In genomic region chr14:54228933-54229713, GRCm38 (mm10) we compare ENCODE assay signal across 10 mouse cellular contexts. TPM values are rescaled to one million over a fixed set of nuclear protein-coding genes. Genes with fewer than 3 reads are reported as not detected.
DNase-seq lines count a peak whose midpoint lies in the region; ATAC-seq and TF ChIP-seq lines count a peak whose summit lies in the region.
"Had no signal": no experiment of that assay in that cellular context is flagged by ENCODE, and none has a peak within 500 bp of the region (broad histone marks: within the 10 kb centered on the region; RNA-seq: fewer than 3 reads in every experiment).

No protein-coding gene starts in this region.

- no peaks in the 10 kb centered on the region for H3K9me3 ChIP-seq in heart, embryonic 11.5 days (replicated peaks; ENCODE audit: control insufficient read depth, low read length)
- H3K9me3 ChIP-seq in ES-E14 (ENCODE audit: control insufficient read depth, insufficient read depth, low read depth, low read length), result no peaks in the 10 kb centered on the region
- H3K9me3 ChIP-seq in hindbrain, embryonic 10.5 days, result no peaks in the 10 kb centered on the region
- no peaks in the 10 kb centered on the region for H3K9me3 ChIP-seq in midbrain, embryonic 13.5 days

- no peaks in the 10 kb centered on the region for H3K36me3 ChIP-seq in heart, embryonic 11.5 days (ENCODE audit: control insufficient read depth, insufficient read depth, low read length)
- no peaks in the 10 kb centered on the region for H3K36me3 ChIP-seq in ES-E14 (ENCODE audit: control insufficient read depth, insufficient read depth, low read length, poor library complexity, severe bottlenecking)
- H3K36me3 ChIP-seq in hindbrain, embryonic 10.5 days, result no peaks in the 10 kb centered on the region; the same call in 1 of the 2 replicates
- H3K36me3 ChIP-seq in midbrain, embryonic 13.5 days, result no peaks in the 10 kb centered on the region

- in situ Hi-C loops in ES-E14 (cut with MboI; ENCODE audit: low sequenced_read_pairs in 2 of 2, unreplicated experiment in 2 of 2), result loop anchor here in 1 of 2 experiments (10.0 kb wide), 1 partner anchor 164 kb away; no protein-coding TSS in a partner anchor

- intact Hi-C loops in heart, postnatal 10 days (cut with DNase I), result loop anchor here (1.0 to 5.0 kb wide), 5 partner anchors 167 to 413 kb away; partner anchors contain the start of genes Cdh24 and Gm17606

- H3K4me2 ChIP-seq in heart, embryonic 11.5 days, result peak overlapping the region; percentile 66
- H3K4me2 ChIP-seq in midbrain, embryonic 13.5 days (replicated peaks), result peak overlapping the region; percentile 56

- DNase-seq in heart, postnatal 10 days, result no peak
- no peak for DNase-seq in ES-E14 (ENCODE audit: low read depth, low spot score)
- DNase-seq in hindbrain, embryonic 10.5 days (ENCODE audit: low spot score), result peak; percentile 30
- DNase-seq in MN1 (ENCODE audit: low spot score), result no peak
- no peak for DNase-seq in left cerebral cortex, adult 8-10 months (ENCODE audit: low spot score in 2 of 2)

- H3K4me3 ChIP-seq in heart, embryonic 11.5 days (ENCODE audit: low read depth, low read length), result peak overlapping the region; percentile 25
- peak overlapping the region; percentile 35 to 46; a peak in 2 of 4 replicates for H3K4me3 ChIP-seq in ES-E14 (ENCODE audit: insufficient read depth in 1 of 2, low read depth in 1 of 2, low read length in 2 of 2, poor library complexity in 1 of 2, severe bottlenecking in 1 of 2)
- H3K4me3 ChIP-seq in hindbrain, embryonic 10.5 days, result peak overlapping the region; percentile 50
- peak overlapping the region; percentile 37 for H3K4me3 ChIP-seq in midbrain, embryonic 13.5 days (replicated peaks)

- H3K27me3 ChIP-seq in heart, embryonic 11.5 days (ENCODE audit: control insufficient read depth, insufficient read depth, low read length), result peaks cover 2% of the 10 kb centered on the region; the same call in 1 of the 2 replicates
- peaks cover 11% of the 10 kb centered on the region; the same call in 1 of the 2 replicates for H3K27me3 ChIP-seq in hindbrain, embryonic 10.5 days (ENCODE audit: insufficient read depth, poor library complexity, severe bottlenecking)
- H3K27me3 ChIP-seq in midbrain, embryonic 13.5 days, result no peaks in the 10 kb centered on the region; the same call in 1 of the 2 replicates

- WGBS in heart, embryonic 11.5 days (ENCODE audit: insufficient replicate concordance), result 14% methylated on average over 25 of the region's 25 CpGs
- WGBS in hindbrain, embryonic 10.5 days, result 4% methylated on average over 25 of the region's 25 CpGs
- WGBS in midbrain, embryonic 13.5 days, result 5% methylated on average over 25 of the region's 25 CpGs

- H3K27ac ChIP-seq in heart, embryonic 11.5 days (ENCODE audit: low read depth, low read length), result no peak overlapping the region
- no peak overlapping the region for H3K27ac ChIP-seq in ES-E14 (ENCODE audit: insufficient read depth, low read depth, low read length, poor library complexity, severe bottlenecking)
- peak overlapping the region; percentile 77 for H3K27ac ChIP-seq in hindbrain, embryonic 10.5 days
- peak overlapping the region; percentile 86 for H3K27ac ChIP-seq in midbrain, embryonic 13.5 days

- H3K4me1 ChIP-seq in heart, embryonic 11.5 days (ENCODE audit: control insufficient read depth, insufficient read depth, low read length), result peaks cover 47% of the 10 kb centered on the region
- peaks cover 7 to 26% of the 10 kb centered on the region in 2 experiments; a peak in 3 of 4 replicates for H3K4me1 ChIP-seq in ES-E14 (ENCODE audit: control insufficient read depth in 2 of 2, insufficient read depth in 2 of 2, low read length in 2 of 2, poor library complexity in 1 of 2)
- peaks cover 45% of the 10 kb centered on the region for H3K4me1 ChIP-seq in hindbrain, embryonic 10.5 days (replicated peaks)
- H3K4me1 ChIP-seq in midbrain, embryonic 13.5 days (replicated peaks), result peaks cover 52% of the 10 kb centered on the region

- no peak for ATAC-seq in heart, embryonic 11.5 days (replicated peaks; ENCODE audit: insufficient number of reproducible peaks, low FRiP score, low TSS enrichment)
- peak; percentile 51 for ATAC-seq in midbrain, embryonic 13.5 days
- no peak for ATAC-seq in monocyte, adult 5-6 weeks (replicated peaks; ENCODE audit: insufficient number of reproducible peaks, low FRiP score, low TSS enrichment, poor library complexity, severe bottlenecking)

- H3K9ac ChIP-seq in heart, embryonic 11.5 days (ENCODE audit: low read depth, low read length), result peak overlapping the region; percentile 48
- peak overlapping the region; percentile 25; the same call in 1 of the 2 replicates for H3K9ac ChIP-seq in ES-E14 (ENCODE audit: insufficient read depth, low read depth, low read length, poor library complexity, severe bottlenecking)
- peak overlapping the region; percentile 56 for H3K9ac ChIP-seq in midbrain, embryonic 13.5 days (replicated peaks)

TF ChIP-seq in ES-E14, 5 proteins besides CTCF, POLR2A, EP300 and RAD21:
- TF ChIP-seq ZNF384 (IDR thresholded peaks at IDR 0.05; ENCODE audit: low read depth, low read length) (no peak), HCFC1 (IDR thresholded peaks at IDR 0.05; ENCODE audit: borderline replicate concordance, insufficient read depth, low read length) (no peak), ZC3H11A (IDR thresholded peaks at IDR 0.05; ENCODE audit: borderline replicate concordance, low read depth, low read length) (no peak), MAFK (IDR thresholded peaks at IDR 0.05; ENCODE audit: insufficient read depth, low read depth, low read length) (no peak), CHD2 (IDR thresholded peaks at IDR 0.05; ENCODE audit: low read depth, low read length) (no peak)
TF ChIP-seq in ES-E14: peak in this region for 0.

RNA-seq across cellular contexts. Expression of gene Dad1, which starts 24.8 kb away (rescaled TPM):
- polyA plus RNA-seq in heart, embryonic 11.5 days (2014; fragmentation: Nextera tagmentation; extraction: Ambion mirVana), result 369 and 395 TPM in 2 replicates
- total RNA-seq in heart, postnatal 10 days (2021), result 100 to 1,000 TPM; 121 TPM
- total RNA-seq in ES-E14 (2012; rRNA removed), result 174 and 382 TPM in 2 replicates
- polyA plus RNA-seq in hindbrain, embryonic 10.5 days (2016; fragmentation: Nextera tagmentation; extraction: Ambion mirVana), result 243 and 271 TPM in 2 replicates
- 289 and 300 TPM in 2 replicates for polyA plus RNA-seq in midbrain, embryonic 13.5 days (2015; fragmentation: Nextera tagmentation; extraction: Ambion mirVana)
- 55.5 to 125 TPM (median 69.5 TPM) in 3 replicates for total RNA-seq in monocyte, adult 5-6 weeks (2017)
- total RNA-seq in left cerebral cortex, adult 8-10 months (2022), result 100 to 1,000 TPM; 107 to 115 (median 113) TPM

RNA-seq across cellular contexts. Expression of gene Abhd4, which starts 24.9 kb away (rescaled TPM):
- 97.3 and 99.3 TPM in 2 replicates for polyA plus RNA-seq in heart, embryonic 11.5 days (2014; fragmentation: Nextera tagmentation; extraction: Ambion mirVana)
- 10 to 100 TPM; 55.9 to 67.1 TPM for total RNA-seq in heart, postnatal 10 days (2021)
- 17.6 and 26.3 TPM in 2 replicates for total RNA-seq in ES-E14 (2012; rRNA removed)
- 39.6 and 44.7 TPM in 2 replicates for polyA plus RNA-seq in hindbrain, embryonic 10.5 days (2016; fragmentation: Nextera tagmentation; extraction: Ambion mirVana)
- 38.2 and 43.7 TPM in 2 replicates for polyA plus RNA-seq in midbrain, embryonic 13.5 days (2015; fragmentation: Nextera tagmentation; extraction: Ambion mirVana)
- total RNA-seq in monocyte, adult 5-6 weeks (2017), result 7.7 to 14.8 TPM (median 13.9 TPM) in 3 replicates
- total RNA-seq in left cerebral cortex, adult 8-10 months (2022), result 10 to 100 TPM; 53.6 to 66.2 (median 59.0) TPM

RNA-seq across cellular contexts. Expression of gene Olfr49, which starts 55.6 kb away (rescaled TPM):
- not detected in 2 replicates for polyA plus RNA-seq in heart, embryonic 11.5 days (2014; fragmentation: Nextera tagmentation; extraction: Ambion mirVana)
- not detected for total RNA-seq in heart, postnatal 10 days (2021)
- not detected in 2 replicates for total RNA-seq in ES-E14 (2012; rRNA removed)
- not detected in 2 replicates for polyA plus RNA-seq in hindbrain, embryonic 10.5 days (2016; fragmentation: Nextera tagmentation; extraction: Ambion mirVana)
- not detected in 2 replicates for polyA plus RNA-seq in midbrain, embryonic 13.5 days (2015; fragmentation: Nextera tagmentation; extraction: Ambion mirVana)
- total RNA-seq in monocyte, adult 5-6 weeks (2017), result 0.29 TPM in 1 of 3 replicates, not detected in the others
- total RNA-seq in left cerebral cortex, adult 8-10 months (2022), result not detected
- total RNA-seq: hematopoietic stem cell, adult 5-6 weeks; MEL had no signal

Comparison
In these comparisons a context has a peak if more than half of its experiments do, and no peak if none do; other contexts are left out.
1. H3K27ac ChIP-seq: peak in hindbrain, embryonic 10.5 days (single experiment) and midbrain, embryonic 13.5 days (single experiment); none in heart, embryonic 11.5 days (single experiment) and ES-E14 (single experiment).
2. Peak in every context shown above with its lines, with median percentiles within 50 percentile points of each other: H3K4me3 ChIP-seq and H3K9ac ChIP-seq.